Mouse (Mus musculus) splenic B cell, adult 2 months (primary cell): ENCODE measurements around the gene Zic5.
"Not testable (repeated sequence)": the region's sequence is repeated elsewhere in the genome, so short reads cannot be mapped to it uniquely, and the experiment has no call there.

Source experiments
- DNase-seq: peaks from one replicate; pipeline ENCODE4 v3.0.0-alpha.2; 2011; ENCODE audit warnings: low read depth, low spot score
- H3K27me3 ChIP-seq: 2 replicates; pipeline ENCODE4 v1.6.1; 2012; ENCODE audit warnings: mild to moderate bottlenecking, low read length, moderate library complexity, mixed read lengths; ENCODE audit not compliant: control insufficient read depth, poor library complexity, insufficient read depth, severe bottlenecking
- H3K36me3 ChIP-seq: 2 replicates; pipeline ENCODE4 v1.6.1; 2012; ENCODE audit warnings: mild to moderate bottlenecking, low read length, moderate library complexity, mixed read lengths; ENCODE audit not compliant: control insufficient read depth, poor library complexity, insufficient read depth, severe bottlenecking

Zic5 gene

GRCm38 (mm10) chr14:122474891-122475556, 9.5 kb upstream of the Zic5 start, which contains the start of gene Zic2:
TSS of gene Zic2 (plus strand) at chr14:122475435.
- Histone ChIP-seq H3K27me3 (peaks cover 8% of the 10 kb centered on the region; the same call in 1 of the 2 replicates), H3K36me3 (no peaks in the 10 kb centered on the region)
- peak; percentile 49 for DNase-seq

GRCm38 (mm10) chr14:122474041-122474890, 8.8 kb upstream of the Zic5 start:
- peak; percentile 37 for DNase-seq
- Histone ChIP-seq H3K36me3 (no peaks in the 10 kb centered on the region), H3K27me3 (peaks cover 8% of the 10 kb centered on the region; the same call in 1 of the 2 replicates)

- peaks cover 8% of the 10 kb centered on the region; the same call in 1 of the 2 replicates for H3K27me3 ChIP-seq
- no peak for DNase-seq
- no peaks in the 10 kb centered on the region for H3K36me3 ChIP-seq
Measured at GRCm38 (mm10) chr14:122473211-122473751, 7.8 kb upstream of the Zic5 start.

- Histone ChIP-seq H3K36me3 (no peaks in the 10 kb centered on the region), H3K27me3 (peaks cover 8% of the 10 kb centered on the region; the same call in 1 of the 2 replicates)
- no peak for DNase-seq
Measured at GRCm38 (mm10) chr14:122472647-122473046, 7.2 kb upstream of the Zic5 start.

GRCm38 (mm10) chr14:122472161-122472560, 6.7 kb upstream of the Zic5 start:
- no peak for DNase-seq
- Histone ChIP-seq H3K27me3 (peaks cover 8% of the 10 kb centered on the region; the same call in 1 of the 2 replicates), H3K36me3 (no peaks in the 10 kb centered on the region)

- DNase-seq = no peak
- H3K36me3 ChIP-seq = no peaks in the 10 kb centered on the region
- peaks cover 10% of the 10 kb centered on the region; the same call in 1 of the 2 replicates for H3K27me3 ChIP-seq
Measured at GRCm38 (mm10) chr14:122471449-122472085, 6.1 kb upstream of the Zic5 start.

- DNase-seq = no peak
- Histone ChIP-seq H3K27me3 (peaks cover 7% of the 10 kb centered on the region; the same call in 1 of the 2 replicates), H3K36me3 (no peaks in the 10 kb centered on the region)
Measured at GRCm38 (mm10) chr14:122468971-122469755, 3.7 kb upstream of the Zic5 start.

GRCm38 (mm10) chr14:122467926-122468841, 2.7 kb upstream of the Zic5 start:
- no peak for DNase-seq
- Histone ChIP-seq H3K27me3 (peaks cover 2% of the 10 kb centered on the region; the same call in 1 of the 2 replicates), H3K36me3 (no peaks in the 10 kb centered on the region)

GRCm38 (mm10) chr14:122466756-122467362, 1.4 kb upstream of the Zic5 start:
- DNase-seq = no peak
- H3K36me3 ChIP-seq = no peaks in the 10 kb centered on the region
- H3K27me3 ChIP-seq = peaks cover 2% of the 10 kb centered on the region

- peaks cover 2% of the 10 kb centered on the region for H3K27me3 ChIP-seq
- DNase-seq = no peak
- H3K36me3 ChIP-seq = no peaks in the 10 kb centered on the region
Measured at GRCm38 (mm10) chr14:122465931-122466490, 534 bp upstream of the Zic5 start.

- DNase-seq = no peak
- H3K27me3 ChIP-seq = peaks cover 4% of the 10 kb centered on the region
- H3K36me3 ChIP-seq = no peaks in the 10 kb centered on the region
Measured at GRCm38 (mm10) chr14:122464351-122464762, 1.1 kb downstream of the Zic5 start.

- H3K27me3 ChIP-seq = not testable (repeated sequence)
- DNase-seq = peak; percentile 54
Measured at GRCm38 (mm10) chr14:122463734-122464341, 1.6 kb downstream of the Zic5 start.

More at GRCm38 (mm10) chr14:122463734-122464341, 1.6 kb downstream of the Zic5 start:
- H3K36me3 ChIP-seq = not testable (repeated sequence)
